Mouse (Mus musculus) erythroblast, embryonic 14.5 days (primary cell): ENCODE measurements around the gene Vps52. TPM values are rescaled to one million over a fixed set of nuclear protein-coding genes. Genes with fewer than 3 reads are reported as not detected.

Experiments
- H3K27me3 ChIP-seq: 2 replicates; pipeline ENCODE4 v1.6.1; 2012; ENCODE audit warnings: inconsistent platforms; ENCODE audit not compliant: control insufficient read depth
- H3K36me3 ChIP-seq: 2 replicates; pipeline ENCODE4 v1.6.1; 2012; ENCODE audit warnings: mild to moderate bottlenecking, inconsistent platforms; ENCODE audit not compliant: control insufficient read depth
- H3K4me1 ChIP-seq: 2 replicates; pipeline ENCODE4 v1.6.1; 2012; ENCODE audit warnings: inconsistent platforms; ENCODE audit not compliant: control insufficient read depth
- H3K4me3 ChIP-seq: replicated peaks from 2 replicates; pipeline ENCODE3; 2012; ENCODE audit warnings: moderate library complexity, mild to moderate bottlenecking, inconsistent platforms
- H3K9me3 ChIP-seq: 2 replicates; pipeline ENCODE4 v1.6.1; 2012; ENCODE audit warnings: low read length, inconsistent platforms, mixed read lengths; ENCODE audit not compliant: control insufficient read depth
- GATA1 ChIP-seq: IDR thresholded peaks from 2 replicates; pipeline ENCODE4 v1.6.1; 2012; ENCODE audit warnings: low read length, inconsistent platforms, mixed read lengths
- TAL1 ChIP-seq: IDR thresholded peaks from 3 replicates; pipeline ENCODE4 v1.6.1; 2012; ENCODE audit warnings: low read length, inconsistent platforms, mixed read lengths
- polyA plus RNA-seq: library from polyadenylated mRNA; stranded (reverse); fragments of >175 nt; gene quantifications from 2 replicates; pipeline ENCODE4 v1.2.3, GENCODE M21; 2012

Vps52 gene
- polyA plus RNA-seq = 10.1 and 11.6 TPM in 2 replicates

DNA sequence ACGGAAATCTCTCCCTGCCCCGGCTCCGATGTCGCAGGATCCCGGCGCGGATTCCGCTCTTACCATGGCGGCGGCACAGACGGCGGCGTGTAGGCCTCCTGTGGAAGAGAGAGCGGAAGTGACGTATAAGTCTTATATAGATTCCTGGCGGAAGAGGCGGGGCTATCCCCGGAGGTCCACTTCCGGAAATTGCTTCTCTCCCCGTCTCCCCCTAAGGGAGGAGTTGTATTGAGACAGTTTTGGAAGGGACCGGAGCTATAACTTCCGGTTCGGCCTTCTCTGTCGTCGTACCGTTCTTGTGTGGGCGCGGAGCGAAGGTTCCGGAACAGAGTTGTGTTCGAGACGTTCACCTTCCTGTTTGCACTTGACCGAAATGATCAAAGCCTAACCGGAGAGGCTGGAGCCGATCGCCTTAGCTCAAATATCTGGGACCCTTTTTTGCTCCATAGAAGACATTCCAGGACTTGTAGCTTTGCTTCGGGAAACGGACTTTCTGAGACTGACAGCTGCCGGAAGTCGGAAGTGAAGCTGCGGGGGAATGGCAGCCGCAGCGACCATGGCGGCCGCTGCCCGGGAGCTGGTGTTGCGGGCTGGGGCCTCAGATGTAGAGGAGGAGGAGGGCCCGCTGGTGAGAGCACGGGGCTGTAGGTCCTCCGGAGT lies at the start of gene Vps52, which contains the start of gene Rps18:
Gene Vps52, plus strand, starts transcription at position 258 of the 660 bp plus-strand sequence.
Gene Rps18, minus strand, starts transcription at position 447 of the 660 bp plus-strand sequence.
- peaks cover 65% of the 10 kb centered on the region for H3K4me1 ChIP-seq
- peaks cover 72% of the 10 kb centered on the region for H3K36me3 ChIP-seq

DNA sequence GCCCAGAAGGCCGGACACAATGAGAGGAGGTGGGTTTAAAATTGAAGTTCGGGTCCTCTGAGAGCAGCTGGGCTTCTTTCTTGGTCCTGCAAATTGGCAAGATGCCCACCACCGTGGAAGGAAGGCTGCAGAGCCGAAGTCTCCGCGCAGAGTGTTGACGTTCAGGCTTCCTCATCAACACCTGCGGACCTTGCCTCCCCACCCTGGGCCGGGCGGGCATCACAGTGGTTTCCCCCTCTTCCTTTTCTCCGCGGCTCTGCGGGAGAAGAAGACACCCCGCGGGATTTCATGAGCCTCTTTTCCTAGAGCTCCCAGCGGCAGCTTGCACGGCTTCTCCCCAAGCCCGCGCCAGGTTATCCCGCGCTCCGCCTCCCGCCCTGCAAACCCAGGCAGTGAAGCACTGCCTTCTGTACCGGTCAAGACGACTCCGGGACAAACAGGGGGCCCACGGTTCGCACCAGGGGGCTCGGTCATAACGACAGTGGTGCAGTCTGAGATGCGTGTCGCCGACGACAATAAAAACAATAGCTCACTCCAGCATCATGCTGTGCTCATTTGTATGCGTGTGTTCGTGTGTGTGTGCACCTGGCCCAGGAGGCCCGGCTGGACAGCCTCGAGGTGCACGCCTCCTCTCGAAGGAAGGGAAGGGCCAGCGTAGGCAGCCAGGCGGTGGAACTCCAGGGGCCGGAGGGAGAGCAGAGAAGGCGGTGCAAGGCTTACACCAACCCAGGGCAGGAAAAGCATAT lies 47.1 kb upstream of the Vps52 start:
- H3K9me3 ChIP-seq = peaks cover 13% of the 10 kb centered on the region
- H3K4me3 ChIP-seq = peak overlapping the region; percentile 84
- H3K36me3 ChIP-seq = peaks cover 31% of the 10 kb centered on the region
- H3K27me3 ChIP-seq = no peaks in the 10 kb centered on the region
- H3K4me1 ChIP-seq = peaks cover 67% of the 10 kb centered on the region
- TF ChIP-seq GATA1 (no peak), TAL1 (no peak)

More for the DNA sequence above, at the start of gene Vps52, which contains the start of gene Rps18:
- Histone ChIP-seq H3K27me3 (no peaks in the 10 kb centered on the region), H3K4me3 (peak within 1 kb of the TSS; percentile 91), H3K9me3 (no peaks in the 10 kb centered on the region)
- TF ChIP-seq TAL1 (no peak), GATA1 (no peak)

DNA sequence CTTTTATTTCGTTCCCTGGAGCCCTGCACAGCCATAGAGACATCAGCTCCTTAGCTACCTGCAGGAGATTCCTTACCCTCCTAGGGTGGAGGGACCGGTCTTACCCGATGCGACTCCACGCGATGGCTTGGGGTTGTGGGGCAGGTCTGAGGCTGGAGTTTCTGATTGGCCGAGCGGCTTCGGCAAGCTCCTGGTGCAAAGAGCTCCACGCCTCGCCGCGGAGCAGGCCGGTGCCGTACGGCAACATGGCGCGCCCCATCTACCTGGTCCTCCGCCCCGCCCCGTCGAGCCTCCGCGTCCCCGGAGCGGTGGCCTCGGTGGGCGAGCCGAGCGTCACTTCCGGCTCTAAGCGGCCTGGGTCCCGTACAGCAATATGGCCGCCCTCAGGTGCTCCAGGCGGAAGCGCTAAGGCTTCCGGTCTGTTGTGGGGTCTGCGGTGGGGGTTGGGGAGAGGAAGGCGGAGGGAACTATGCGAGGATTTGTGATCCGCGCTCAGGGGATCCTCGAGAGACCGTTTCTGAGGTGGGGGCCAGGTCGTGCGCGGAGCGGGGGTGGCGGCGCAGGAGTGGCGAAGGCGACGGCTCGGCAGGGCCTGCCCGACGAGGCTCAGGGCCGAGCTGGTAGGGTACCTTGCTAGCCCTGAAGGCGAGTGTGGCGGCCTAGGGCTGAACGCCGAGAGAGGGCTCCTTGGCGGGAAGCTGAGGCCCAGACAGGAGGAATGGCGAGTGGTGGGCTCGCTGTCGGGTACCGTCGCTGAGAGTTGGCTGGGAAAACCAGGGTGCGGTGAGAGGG lies 46.3 kb upstream of the Vps52 start, which contains the start of gene Daxx:
Gene Daxx, plus strand, starts transcription at position 338 of the 792 bp plus-strand sequence.
- Histone ChIP-seq H3K4me1 (peaks cover 67% of the 10 kb centered on the region), H3K36me3 (peaks cover 38% of the 10 kb centered on the region), H3K27me3 (no peaks in the 10 kb centered on the region), H3K9me3 (peaks cover 13% of the 10 kb centered on the region), H3K4me3 (peak within 1 kb of the TSS; percentile 84)
- TF ChIP-seq GATA1 (no peak), TAL1 (no peak)

DNA sequence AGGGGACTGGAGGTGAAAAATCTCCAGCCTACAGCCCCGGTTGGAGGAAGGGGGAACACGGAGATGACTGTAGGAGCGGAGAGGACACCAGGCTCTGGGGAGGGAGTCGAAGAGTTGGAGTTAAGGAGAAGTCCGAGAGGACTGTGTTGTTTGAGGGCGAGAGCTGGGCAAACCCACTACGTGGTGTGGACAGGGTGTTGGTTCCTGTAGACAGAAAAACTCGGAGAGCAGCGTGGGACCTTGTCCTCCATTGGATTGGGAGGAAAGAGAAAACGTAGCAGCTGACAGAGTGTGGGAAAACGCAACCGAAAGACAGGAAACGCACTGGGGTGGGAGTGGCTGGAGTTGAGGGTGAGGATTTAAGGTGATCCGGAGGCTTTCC lies 45.8 kb upstream of the Vps52 start:
- H3K27me3 ChIP-seq = no peaks in the 10 kb centered on the region
- peaks cover 69% of the 10 kb centered on the region for H3K4me1 ChIP-seq
- peak overlapping the region; percentile 84 for H3K4me3 ChIP-seq
- peaks cover 44% of the 10 kb centered on the region for H3K36me3 ChIP-seq
- TF ChIP-seq TAL1 = no peak
- TF ChIP-seq GATA1 = no peak
- peaks cover 13% of the 10 kb centered on the region for H3K9me3 ChIP-seq

DNA sequence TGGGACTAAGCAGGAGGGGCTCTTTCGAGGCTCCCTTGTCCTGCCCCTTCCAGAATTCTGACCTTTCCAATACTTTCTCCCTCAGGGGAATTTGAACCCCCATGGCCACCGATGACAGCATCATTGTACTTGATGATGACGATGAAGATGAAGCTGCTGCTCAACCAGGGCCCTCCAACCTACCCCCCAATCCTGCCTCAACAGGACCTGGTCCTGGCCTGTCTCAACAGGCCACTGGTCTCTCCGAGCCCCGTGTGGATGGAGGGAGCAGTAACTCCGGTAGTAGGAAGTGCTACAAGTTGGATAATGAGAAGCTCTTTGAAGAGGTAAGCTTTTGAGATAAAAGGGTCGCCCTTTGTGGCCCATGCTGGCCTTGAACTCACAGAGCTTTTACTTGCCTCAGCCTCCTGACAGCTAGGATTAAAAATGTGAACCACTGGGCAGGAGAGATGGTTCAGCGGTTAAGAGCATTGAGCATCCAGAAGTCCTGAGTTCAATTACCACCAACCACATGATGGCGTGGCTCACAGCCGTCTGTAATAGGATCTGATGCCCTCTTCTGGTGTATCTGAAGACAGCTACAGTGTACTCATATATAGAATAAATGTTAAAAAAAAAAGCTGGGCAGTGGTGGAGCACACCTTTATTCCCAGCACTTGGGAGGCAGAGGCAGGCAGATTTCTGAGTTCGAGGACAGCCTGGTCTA lies 45.1 kb upstream of the Vps52 start:
- Histone ChIP-seq H3K27me3 (no peaks in the 10 kb centered on the region), H3K36me3 (peaks cover 48% of the 10 kb centered on the region), H3K9me3 (peaks cover 13% of the 10 kb centered on the region), H3K4me3 (peak overlapping the region; percentile 84), H3K4me1 (peaks cover 76% of the 10 kb centered on the region)
- TF ChIP-seq GATA1 (no peak), TAL1 (no peak)

DNA sequence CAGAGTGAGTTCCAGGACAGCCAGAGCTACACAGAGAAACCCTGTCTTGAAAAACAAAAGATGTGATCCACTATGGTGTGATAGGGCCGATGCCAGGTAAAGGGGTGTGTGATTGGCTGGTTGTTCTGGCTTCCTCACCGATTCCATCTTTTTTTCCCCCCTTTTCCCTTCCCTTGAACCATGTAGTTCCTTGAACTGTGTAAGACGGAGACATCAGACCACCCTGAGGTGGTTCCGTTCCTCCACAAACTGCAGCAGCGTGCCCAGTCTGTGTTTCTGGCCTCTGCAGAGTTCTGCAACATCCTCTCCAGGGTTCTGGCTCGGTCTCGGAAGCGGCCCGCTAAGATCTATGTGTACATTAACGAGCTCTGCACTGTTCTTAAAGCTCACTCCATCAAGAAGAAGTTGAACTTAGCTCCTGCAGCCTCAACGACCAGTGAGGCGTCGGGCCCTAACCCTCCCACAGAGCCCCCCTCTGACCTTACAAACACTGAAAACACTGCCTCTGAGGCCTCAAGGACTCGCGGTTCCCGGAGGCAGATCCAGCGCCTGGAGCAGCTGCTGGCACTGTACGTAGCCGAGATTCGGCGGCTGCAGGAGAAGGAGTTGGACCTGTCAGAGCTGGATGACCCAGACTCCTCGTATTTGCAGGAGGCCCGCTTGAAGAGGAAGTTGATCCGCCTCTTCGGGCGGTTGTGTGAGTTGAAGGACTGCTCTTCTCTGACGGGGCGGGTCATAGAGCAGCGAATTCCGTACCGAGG lies 44.4 kb upstream of the Vps52 start:
- Histone ChIP-seq H3K4me1 (peaks cover 74% of the 10 kb centered on the region), H3K4me3 (no peak overlapping the region)

DNA sequence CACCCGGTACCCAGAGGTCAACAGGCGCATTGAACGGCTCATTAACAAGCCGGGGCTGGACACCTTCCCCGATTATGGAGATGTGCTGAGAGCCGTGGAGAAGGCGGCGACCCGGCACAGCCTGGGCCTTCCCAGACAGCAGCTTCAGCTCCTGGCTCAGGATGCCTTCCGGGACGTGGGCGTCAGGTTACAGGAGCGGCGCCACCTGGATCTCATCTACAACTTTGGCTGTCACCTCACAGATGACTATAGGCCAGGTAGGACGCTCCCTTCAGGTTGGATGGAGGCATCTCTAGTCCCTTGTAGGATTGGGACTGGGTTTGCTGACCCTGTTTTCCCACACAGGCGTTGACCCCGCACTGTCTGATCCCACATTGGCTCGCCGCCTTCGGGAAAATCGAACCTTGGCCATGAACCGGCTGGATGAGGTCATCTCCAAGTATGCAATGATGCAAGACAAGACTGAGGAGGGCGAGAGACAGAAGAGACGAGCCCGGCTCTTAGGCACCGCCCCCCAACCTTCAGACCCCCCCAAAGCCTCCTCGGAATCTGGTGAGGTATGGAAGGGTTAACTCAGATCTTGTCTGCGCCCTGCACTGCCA lies 43.7 kb upstream of the Vps52 start:
- Histone ChIP-seq H3K36me3 (peaks cover 51% of the 10 kb centered on the region), H3K4me1 (peaks cover 77% of the 10 kb centered on the region)

More for the DNA sequence above, 44.4 kb upstream of the Vps52 start:
- Histone ChIP-seq H3K36me3 (peaks cover 48% of the 10 kb centered on the region), H3K27me3 (no peaks in the 10 kb centered on the region), H3K9me3 (peaks cover 13% of the 10 kb centered on the region)
- TF ChIP-seq TAL1 = no peak
- TF ChIP-seq GATA1 = no peak

More for the DNA sequence above, 43.7 kb upstream of the Vps52 start:
- peaks cover 18% of the 10 kb centered on the region for H3K9me3 ChIP-seq
- no peaks in the 10 kb centered on the region; the same call in 1 of the 2 replicates for H3K27me3 ChIP-seq
- no peak for TF ChIP-seq GATA1
- no peak for TF ChIP-seq TAL1
- no peak overlapping the region for H3K4me3 ChIP-seq
